In genomic region chr15:89591317-89591716, GRCm38 (mm10) we compare ENCODE assay signal across 8 mouse cellular contexts. TPM values are rescaled to one million over a fixed set of nuclear protein-coding genes. Genes with fewer than 3 reads are reported as not detected.
A peak's percentile ranks its signal among the peaks of the same experiment; 100 is the strongest.
DNase-seq lines count a peak whose midpoint lies in the region; ATAC-seq and TF ChIP-seq lines count a peak whose summit lies in the region.

No protein-coding gene starts in this region.

- 1% methylated on average over 30 of the region's 30 CpGs for WGBS in heart, embryonic 16.5 days
- WGBS in forebrain, embryonic 12.5 days = 2% methylated on average over 30 of the region's 30 CpGs
- 3% methylated on average over 30 of the region's 30 CpGs for WGBS in liver, embryonic 14.5 days (ENCODE audit: insufficient replicate concordance)

- no peaks in the 10 kb centered on the region for H3K27me3 ChIP-seq in heart, embryonic 16.5 days (ENCODE audit: control insufficient read depth, insufficient read depth, low read length)
- peaks cover 0 to 4% of the 10 kb centered on the region in 2 experiments; a peak in 2 of 4 replicates for H3K27me3 ChIP-seq in MEL (ENCODE audit: control insufficient read depth in 1 of 2, insufficient read depth in 2 of 2, low read length in 2 of 2)
- H3K27me3 ChIP-seq in forebrain, embryonic 12.5 days = peaks cover 3% of the 10 kb centered on the region; the same call in 1 of the 2 replicates
- H3K27me3 ChIP-seq in liver, embryonic 14.5 days (ENCODE audit: control insufficient read depth, insufficient read depth, low read length) = no peaks in the 10 kb centered on the region

- peak overlapping the region; percentile 7; the same call in 1 of the 2 replicates for H3K27ac ChIP-seq in heart, embryonic 16.5 days (ENCODE audit: low read length)
- H3K27ac ChIP-seq in MEL (ENCODE audit: control insufficient read depth, low read depth, low read length) = no peak overlapping the region
- H3K27ac ChIP-seq in forebrain, embryonic 12.5 days = peak overlapping the region; percentile 67
- no peak overlapping the region for H3K27ac ChIP-seq in liver, embryonic 14.5 days

- no peaks in the 10 kb centered on the region for H3K36me3 ChIP-seq in heart, embryonic 16.5 days (ENCODE audit: control insufficient read depth, insufficient read depth)
- H3K36me3 ChIP-seq in MEL (ENCODE audit: control insufficient read depth in 1 of 2, insufficient read depth in 2 of 2, low read length in 2 of 2) = peaks cover 0 to 3% of the 10 kb centered on the region in 2 experiments; a peak in 1 of 4 replicates
- H3K36me3 ChIP-seq in forebrain, embryonic 12.5 days (replicated peaks) = peaks cover 12% of the 10 kb centered on the region
- no peaks in the 10 kb centered on the region for H3K36me3 ChIP-seq in liver, embryonic 14.5 days (replicated peaks; ENCODE audit: control insufficient read depth, insufficient read depth, low read depth)

- no peak for TF ChIP-seq CTCF in MEL (IDR thresholded peaks at IDR 0.05 in 2 of 3, conservative IDR thresholded peaks at IDR 0.05 in 1 of 3; ENCODE audit: control insufficient read depth in 1 of 3, insufficient read depth in 1 of 3, low read depth in 2 of 3, low read length in 3 of 3, poor library complexity in 1 of 3, severe bottlenecking in 1 of 3)
- TF ChIP-seq CTCF in liver, embryonic 14.5 days (IDR thresholded peaks at IDR 0.05; ENCODE audit: low read depth) = no peak

- DNase-seq in heart, adult 8-10 months (ENCODE audit: low spot score) = no peak
- no peak for DNase-seq in MEL (ENCODE audit: low read depth, low spot score)
- DNase-seq in liver, embryonic 14.5 days (ENCODE audit: low read depth in 3 of 3, low spot score in 3 of 3) = no peak
- DNase-seq in adrenal gland, postnatal 25 days = no peak
- DNase-seq in layer of hippocampus, adult 9-10 months (ENCODE audit: low spot score) = no peak

- no peak for TF ChIP-seq RAD21 in MEL (IDR thresholded peaks at IDR 0.05; ENCODE audit: low read depth, low read length)

- no peak for TF ChIP-seq POLR2A in MEL (IDR thresholded peaks at IDR 0.05; ENCODE audit: control insufficient read depth in 1 of 2, insufficient read depth in 1 of 2, low read depth in 1 of 2, low read length in 2 of 2, poor library complexity in 1 of 2)

- no peak for TF ChIP-seq EP300 in MEL (IDR thresholded peaks at IDR 0.05; ENCODE audit: low read depth in 1 of 2, low read length in 2 of 2)
- TF ChIP-seq EP300 in liver, embryonic 14.5 days (IDR thresholded peaks at IDR 0.05; ENCODE audit: low read depth) = no peak

- H3K4me3 ChIP-seq in heart, embryonic 16.5 days (ENCODE audit: low read length) = peak overlapping the region; percentile 79
- peak overlapping the region; percentile 76 to 77 for H3K4me3 ChIP-seq in MEL (ENCODE audit: control insufficient read depth in 1 of 2, insufficient read depth in 1 of 2, low read depth in 2 of 2, low read length in 2 of 2)
- peak overlapping the region; percentile 74 for H3K4me3 ChIP-seq in forebrain, embryonic 12.5 days (replicated peaks)
- H3K4me3 ChIP-seq in liver, embryonic 14.5 days (ENCODE audit: insufficient read depth in 1 of 2, low read depth in 2 of 2, low read length in 2 of 2) = peak overlapping the region; percentile 74 to 75

- H3K4me1 ChIP-seq in heart, embryonic 16.5 days (ENCODE audit: control insufficient read depth, insufficient read depth, low read length) = peaks cover 5% of the 10 kb centered on the region; the same call in 1 of the 2 replicates
- no peaks in the 10 kb centered on the region for H3K4me1 ChIP-seq in MEL (ENCODE audit: control insufficient read depth in 1 of 2, insufficient read depth in 2 of 2, low read length in 2 of 2)
- H3K4me1 ChIP-seq in forebrain, embryonic 12.5 days = peaks cover 17% of the 10 kb centered on the region
- H3K4me1 ChIP-seq in liver, embryonic 14.5 days (replicated peaks; ENCODE audit: control insufficient read depth in 2 of 2, insufficient read depth in 2 of 2, low read length in 1 of 2) = 0 out of 4 replicates have a peak, but pooled peaks cover 0 to 3% of the 10 kb centered on the region in 2 experiments

- no peaks in the 10 kb centered on the region for H3K79me2 ChIP-seq in MEL (ENCODE audit: control insufficient read depth, insufficient read depth, low read length, poor library complexity)

- H3K4me2 ChIP-seq in heart, embryonic 16.5 days (ENCODE audit: low read depth, low read length) = peak overlapping the region; percentile 82
- H3K4me2 ChIP-seq in forebrain, embryonic 12.5 days = peak overlapping the region; percentile 69
- H3K4me2 ChIP-seq in liver, embryonic 14.5 days (ENCODE audit: low read depth) = peak overlapping the region; percentile 67

- ATAC-seq in heart, embryonic 16.5 days (replicated peaks; ENCODE audit: extremely low read depth, insufficient read depth, low FRiP score) = 0 out of 2 replicates have a peak, but pooled peaks have one; percentile 3
- ATAC-seq in forebrain, embryonic 12.5 days (ENCODE audit: low FRiP score) = peak; percentile 22
- peak; percentile 36; the same call in 1 of the 2 replicates for ATAC-seq in liver, embryonic 14.5 days (ENCODE audit: insufficient read depth)
- ATAC-seq in monocyte, adult 5-6 weeks (replicated peaks; ENCODE audit: insufficient number of reproducible peaks, low FRiP score, low TSS enrichment, poor library complexity, severe bottlenecking) = no peak

- H3K9me3 ChIP-seq in heart, embryonic 16.5 days (replicated peaks; ENCODE audit: control insufficient read depth, low read length) = no peaks in the 10 kb centered on the region
- no peaks in the 10 kb centered on the region for H3K9me3 ChIP-seq in MEL (replicated peaks; ENCODE audit: insufficient read depth, low read length)
- no peaks in the 10 kb centered on the region for H3K9me3 ChIP-seq in forebrain, embryonic 12.5 days
- no peaks in the 10 kb centered on the region for H3K9me3 ChIP-seq in liver, embryonic 14.5 days (ENCODE audit: control insufficient read depth, low read length)

- peak overlapping the region; percentile 84 for H3K9ac ChIP-seq in heart, embryonic 16.5 days (ENCODE audit: low read length)
- H3K9ac ChIP-seq in MEL (ENCODE audit: control insufficient read depth, low read depth, low read length, poor library complexity, severe bottlenecking) = peak overlapping the region; percentile 69
- H3K9ac ChIP-seq in forebrain, embryonic 12.5 days = peak overlapping the region; percentile 73
- peak overlapping the region; percentile 57 for H3K9ac ChIP-seq in liver, embryonic 14.5 days (replicated peaks)

TF ChIP-seq in MEL, 35 proteins besides CTCF, POLR2A, EP300 and RAD21:
- TF ChIP-seq MYB (IDR thresholded peaks at IDR 0.05; ENCODE audit: low read depth, low read length) (no peak), MAFK (IDR thresholded peaks at IDR 0.05; ENCODE audit: borderline replicate concordance, low read depth, low read length) (no peak), NRF1 (IDR thresholded peaks at IDR 0.05; ENCODE audit: insufficient read depth, low read depth, low read length, poor library complexity, severe bottlenecking) (no peak), MEF2A (IDR thresholded peaks at IDR 0.05; ENCODE audit: extremely low read depth, insufficient replicate concordance, low read depth, low read length, poor library complexity, severe bottlenecking) (no peak), ETS1 (IDR thresholded peaks at IDR 0.05; ENCODE audit: low read depth, low read length) (no peak), MAX (IDR thresholded peaks at IDR 0.05; ENCODE audit: low read length) (no peak), ELF1 (IDR thresholded peaks at IDR 0.05; ENCODE audit: low read depth, low read length) (no peak), KAT2A (conservative IDR thresholded peaks at IDR 0.05; ENCODE audit: low read depth, low read length) (no peak), MYC (IDR thresholded peaks at IDR 0.05; ENCODE audit: low read depth, low read length) (no peak)

RNA-seq across cellular contexts. Expression of gene Rabl2, which starts 0.4 kb away (rescaled TPM):
- 20.0 and 21.8 TPM in 2 replicates for polyA plus RNA-seq in heart, embryonic 16.5 days (2015; fragmentation: Nextera tagmentation; extraction: Ambion mirVana)
- total RNA-seq in heart, adult 8-10 months (2022) = 1 to 10 TPM; 4.4 to 6.6 (median 5.4) TPM
- 3.0 and 3.3 TPM in 2 replicates for total RNA-seq in MEL (2012; rRNA removed)
- 10 to 100 TPM in 1 of 2 experiments, not detected in 1; 10.6 TPM for polyA plus RNA-seq in MEL (2012; ENCODE audit: insufficient read depth in 1 of 2, insufficient read length in 2 of 2, low read depth in 1 of 2, low replicate concordance in 2 of 2, missing spikeins in 1 of 2)
- 60.7 and 62.8 TPM in 2 replicates for polyA plus RNA-seq in forebrain, embryonic 12.5 days (2016; fragmentation: Nextera tagmentation; extraction: Ambion mirVana)
- 5.7 and 6.2 TPM in 2 replicates for polyA plus RNA-seq in liver, embryonic 14.5 days (2012; rRNA removed)
- polyA plus RNA-seq in liver, embryonic 14.5 days (2014; fragmentation: Nextera tagmentation; extraction: Ambion mirVana) = 6.9 and 7.5 TPM in 2 replicates
- total RNA-seq in adrenal gland, postnatal 25 days (2021) = 13.2 and 16.2 TPM in 2 replicates
- 0.87 to 1.2 TPM in 2 of 3 replicates, not detected in the other for total RNA-seq in monocyte, adult 5-6 weeks (2017)

RNA-seq across cellular contexts. Expression of gene Acr, which starts 23.2 kb away (rescaled TPM):
- polyA plus RNA-seq in heart, embryonic 16.5 days (2015; fragmentation: Nextera tagmentation; extraction: Ambion mirVana) = 0.16 and 0.22 TPM in 2 replicates
- under 1 TPM in 3 of 4 experiments, not detected in 1; 0.19 to 0.41 (median 0.28) TPM for total RNA-seq in heart, adult 8-10 months (2022)
- total RNA-seq in MEL (2012; rRNA removed) = not detected in 2 replicates
- polyA plus RNA-seq in MEL (2012; ENCODE audit: insufficient read depth in 1 of 2, insufficient read length in 2 of 2, low read depth in 1 of 2, low replicate concordance in 2 of 2, missing spikeins in 1 of 2) = under 1 TPM in 1 of 2 experiments, not detected in 1; 0.15 TPM
- polyA plus RNA-seq in forebrain, embryonic 12.5 days (2016; fragmentation: Nextera tagmentation; extraction: Ambion mirVana) = 1.5 and 1.7 TPM in 2 replicates
- polyA plus RNA-seq in liver, embryonic 14.5 days (2012; rRNA removed) = 0.04 and 0.05 TPM in 2 replicates
- polyA plus RNA-seq in liver, embryonic 14.5 days (2014; fragmentation: Nextera tagmentation; extraction: Ambion mirVana) = not detected in 2 replicates
- 0.46 TPM in 1 of 2 replicates, not detected in the other for total RNA-seq in adrenal gland, postnatal 25 days (2021)
- 0.85 TPM in 1 of 3 replicates, not detected in the others for total RNA-seq in monocyte, adult 5-6 weeks (2017)

Comparison
In these comparisons a context has a peak if more than half of its experiments do, and no peak if none do; other contexts are left out.
1. H3K27ac ChIP-seq: peak in heart, embryonic 16.5 days (single experiment) and forebrain, embryonic 12.5 days (single experiment); none in MEL (single experiment) and liver, embryonic 14.5 days (single experiment).
2. Peak in every context shown above with its lines, with median percentiles within 50 percentile points of each other: H3K4me2 ChIP-seq, H3K4me3 ChIP-seq and H3K9ac ChIP-seq.